Mouse (Mus musculus): ENCODE data around the gene Trpm8.

Trpm8 gene

GRCm38 (mm10) chr1:88355681-88356080, 78.2 kb downstream of the Trpm8 start:
- DNase-seq (ENCODE audit: low spot score): no peak

- DNase-seq (ENCODE audit: low spot score): no peak
Observed at GRCm38 (mm10) chr1:88356616-88357015, 79.2 kb downstream of the Trpm8 start.

- DNase-seq (ENCODE audit: low spot score): peak; percentile 69
Observed at GRCm38 (mm10) chr1:88357458-88358090, 80.1 kb downstream of the Trpm8 start.

- DNase-seq (ENCODE audit: low spot score): no peak
Observed at GRCm38 (mm10) chr1:88358102-88358654, 80.7 kb downstream of the Trpm8 start.

GRCm38 (mm10) chr1:88361085-88361484, 83.6 kb downstream of the Trpm8 start:
- no peak for DNase-seq (ENCODE audit: low spot score)

GRCm38 (mm10) chr1:88366881-88367644, 89.6 kb downstream of the Trpm8 start:
- DNase-seq (ENCODE audit: low spot score): peak; percentile 49

- DNase-seq (ENCODE audit: low spot score): no peak
Observed at GRCm38 (mm10) chr1:88378446-88378845, 101.0 kb downstream of the Trpm8 start.

GRCm38 (mm10) chr1:88391632-88392031, 114.2 kb downstream of the Trpm8 start:
- no peak for DNase-seq (ENCODE audit: low spot score)

GRCm38 (mm10) chr1:88393321-88393720, 115.9 kb downstream of the Trpm8 start:
- DNase-seq (ENCODE audit: low spot score): no peak

- no peak for DNase-seq (ENCODE audit: low spot score)
Observed at GRCm38 (mm10) chr1:88403378-88403777, 125.9 kb downstream of the Trpm8 start.

- no peak for DNase-seq (ENCODE audit: low spot score)
Observed at GRCm38 (mm10) chr1:88406078-88406806, 128.8 kb downstream of the Trpm8 start.

GRCm38 (mm10) chr1:88406807-88407198, 129.3 kb downstream of the Trpm8 start, which contains the start of gene Spp2:
Spp2 (plus strand) TSS chr1:88406961.
- no peak for DNase-seq (ENCODE audit: low spot score)

- DNase-seq (ENCODE audit: low spot score): no peak
Observed at GRCm38 (mm10) chr1:88408340-88408739, 130.9 kb downstream of the Trpm8 start.

GRCm38 (mm10) chr1:88412013-88412412, 134.6 kb downstream of the Trpm8 start:
- DNase-seq (ENCODE audit: low spot score): no peak

- DNase-seq (ENCODE audit: low spot score): no peak
Observed at GRCm38 (mm10) chr1:88418943-88419342, 141.5 kb downstream of the Trpm8 start.

- DNase-seq (ENCODE audit: low spot score): no peak
Observed at GRCm38 (mm10) chr1:88422045-88422444, 144.6 kb downstream of the Trpm8 start.

GRCm38 (mm10) chr1:88422846-88423395, 145.5 kb downstream of the Trpm8 start:
- DNase-seq (ENCODE audit: low spot score): no peak

- peak; percentile 89 for DNase-seq (ENCODE audit: low spot score)
Observed at GRCm38 (mm10) chr1:88424602-88425252, 147.3 kb downstream of the Trpm8 start.

- no peak for DNase-seq (ENCODE audit: low spot score)
Observed at GRCm38 (mm10) chr1:88427987-88428741, 150.7 kb downstream of the Trpm8 start.

GRCm38 (mm10) chr1:88429413-88429812, 152.0 kb downstream of the Trpm8 start:
- DNase-seq (ENCODE audit: low spot score): no peak

GRCm38 (mm10) chr1:88431262-88431661, 153.8 kb downstream of the Trpm8 start:
- no peak for DNase-seq (ENCODE audit: low spot score)
